Mouse (Mus musculus) embryo, embryonic 10.5 days (tissue): ENCODE measurements around the gene H2-DMb2.
A peak's percentile ranks its signal among the peaks of the same experiment; 100 is the strongest.

Experiments
- DNase-seq: peaks from one replicate; pipeline ENCODE4 v3.0.0-alpha.2; 2015; ENCODE audit warnings: low spot score

The H2-DMb2 gene

DNA sequence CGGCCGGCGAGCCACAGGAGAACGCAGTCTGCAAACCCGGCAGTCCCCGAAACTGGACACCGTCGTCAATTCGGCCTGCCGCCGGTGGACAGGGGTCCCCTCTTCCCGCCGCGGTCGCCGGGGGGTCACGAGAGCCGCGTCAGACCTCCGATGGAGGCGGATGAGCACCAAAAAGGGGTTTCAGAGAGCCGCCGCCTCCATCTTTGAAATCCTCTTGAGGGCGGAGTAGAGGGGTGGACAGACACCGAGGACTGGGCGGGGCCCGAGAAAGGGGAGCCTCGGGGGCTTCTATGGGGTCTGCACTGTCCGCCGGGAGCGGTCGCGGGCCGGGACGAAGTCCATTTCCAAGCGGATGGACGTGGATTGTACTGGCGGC, 24.2 kb upstream of the H2-DMb2 start:
- no peak for DNase-seq

GRCm38 (mm10) chr17:34119249-34120179, 23.6 kb upstream of the H2-DMb2 start, which contains the start of gene H2-DMa:
Gene H2-DMa, plus strand, starts transcription at chr17:34119541.
- peak; percentile 99 for DNase-seq

DNA sequence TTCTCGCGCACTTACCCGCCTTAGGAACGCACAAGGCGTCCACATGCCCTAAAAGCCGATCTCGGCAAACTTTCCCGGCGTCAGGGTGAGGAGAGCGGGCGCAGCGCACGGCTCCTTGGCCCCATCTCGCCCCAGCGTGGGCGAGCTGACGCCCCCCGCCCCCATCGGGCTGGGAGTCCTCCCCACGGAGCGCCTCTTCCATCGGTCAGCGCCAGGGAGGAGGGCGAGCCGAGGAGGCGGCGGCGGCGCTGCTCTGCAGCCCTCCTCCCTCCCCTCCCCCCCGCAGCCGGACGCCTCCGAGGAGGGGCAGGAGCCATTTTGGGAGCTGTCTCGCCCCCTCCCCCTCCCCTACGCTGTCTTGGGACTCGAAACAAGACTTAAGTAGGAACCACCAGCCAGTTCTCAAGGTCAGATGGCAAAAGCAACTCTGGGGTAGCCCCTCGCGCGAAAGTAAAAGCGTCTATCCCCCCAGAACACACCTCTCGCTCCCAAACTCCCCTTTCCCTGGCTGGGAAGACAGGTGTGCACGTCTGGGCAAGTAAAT, 22.9 kb upstream of the H2-DMb2 start:
- DNase-seq, result peak; percentile 93

- peak; percentile 85 for DNase-seq
These were observed 22.3 kb upstream of the H2-DMb2 start for GRCm38 (mm10) chr17:34120814-34121171.

GRCm38 (mm10) chr17:34121172-34121878, 21.8 kb upstream of the H2-DMb2 start:
- DNase-seq, result peak; percentile 85

- peak; percentile 87 for DNase-seq
These were observed 21.3 kb upstream of the H2-DMb2 start for GRCm38 (mm10) chr17:34121879-34122187.

- DNase-seq, result peak; percentile 99
These were observed 20.7 kb upstream of the H2-DMb2 start, which contains the start of gene Brd2 for GRCm38 (mm10) chr17:34122188-34122984. Gene Brd2, minus strand, starts transcription at chr17:34122634.

DNA sequence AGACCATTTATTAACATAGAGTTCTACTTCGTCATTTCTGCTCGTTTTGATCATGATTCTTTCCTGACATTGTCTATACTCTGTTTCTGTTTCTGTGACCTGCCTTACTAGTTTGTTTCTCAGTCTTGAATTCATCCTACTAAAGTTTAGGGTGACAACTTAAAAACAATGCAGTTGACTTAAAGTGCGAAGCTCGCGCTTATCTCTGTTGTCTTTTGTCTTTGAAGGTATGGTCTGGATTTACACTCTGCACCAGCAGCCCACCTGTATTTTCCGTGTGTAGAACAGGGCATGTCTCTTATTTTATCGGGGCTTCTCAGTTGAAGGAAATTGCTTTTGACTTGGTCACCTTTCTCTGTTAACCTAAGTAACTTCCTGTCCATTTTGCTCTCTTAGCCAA, 20.0 kb upstream of the H2-DMb2 start:
- DNase-seq, result no peak

DNA sequence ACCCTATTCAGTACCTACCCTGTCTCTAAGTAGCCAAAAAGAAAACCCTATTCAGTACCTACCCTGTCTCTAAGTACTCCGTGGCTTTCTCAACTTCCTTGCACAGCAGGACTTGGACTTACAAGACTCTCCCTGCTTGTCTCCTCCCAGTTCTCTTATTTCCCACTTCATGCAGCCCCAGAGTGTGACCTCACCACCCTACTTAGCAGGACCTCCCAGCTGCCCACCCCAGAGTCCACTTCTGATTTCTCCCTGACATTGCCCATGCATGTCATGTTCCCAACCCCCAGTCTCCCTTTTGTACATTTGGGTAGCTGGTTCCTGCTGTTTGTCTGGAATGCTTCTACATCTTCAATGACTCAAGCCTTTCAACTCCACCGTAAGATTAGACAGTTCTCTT, 19.6 kb upstream of the H2-DMb2 start:
- peak; percentile 69 for DNase-seq

- DNase-seq, result no peak
These were observed 18.5 kb upstream of the H2-DMb2 start for GRCm38 (mm10) chr17:34124649-34125048.

DNA sequence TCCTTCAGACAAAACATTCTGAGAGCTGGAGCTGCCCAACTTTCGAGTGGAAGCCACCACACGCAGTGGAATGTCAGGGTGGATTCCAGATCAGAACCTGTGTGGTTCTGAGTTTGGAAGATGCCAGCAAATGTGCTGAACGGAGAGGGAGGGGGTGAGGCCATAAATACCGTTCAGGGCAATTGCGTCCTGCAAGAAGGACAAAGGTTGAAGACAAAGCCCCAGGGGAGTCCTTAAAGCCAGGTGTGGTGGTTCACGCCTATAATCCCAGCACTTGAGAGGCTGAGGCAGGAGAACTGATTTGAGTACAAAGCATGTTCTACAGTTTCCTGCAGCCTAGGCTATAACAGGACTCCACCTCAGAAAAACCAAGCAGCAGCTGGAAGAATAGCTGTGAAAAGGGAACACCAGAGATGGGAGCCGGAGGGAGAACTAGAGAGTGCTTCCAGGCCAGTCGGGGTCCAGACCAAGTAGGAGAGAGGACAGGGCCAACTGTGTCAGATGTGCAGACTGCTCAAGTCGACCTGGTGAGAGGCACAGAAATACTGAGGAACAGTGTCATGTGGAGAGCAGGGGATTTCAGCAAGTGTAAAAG, 16.2 kb upstream of the H2-DMb2 start:
- no peak for DNase-seq

- no peak for DNase-seq
These were observed 15.6 kb upstream of the H2-DMb2 start for GRCm38 (mm10) chr17:34127475-34127874.

DNA sequence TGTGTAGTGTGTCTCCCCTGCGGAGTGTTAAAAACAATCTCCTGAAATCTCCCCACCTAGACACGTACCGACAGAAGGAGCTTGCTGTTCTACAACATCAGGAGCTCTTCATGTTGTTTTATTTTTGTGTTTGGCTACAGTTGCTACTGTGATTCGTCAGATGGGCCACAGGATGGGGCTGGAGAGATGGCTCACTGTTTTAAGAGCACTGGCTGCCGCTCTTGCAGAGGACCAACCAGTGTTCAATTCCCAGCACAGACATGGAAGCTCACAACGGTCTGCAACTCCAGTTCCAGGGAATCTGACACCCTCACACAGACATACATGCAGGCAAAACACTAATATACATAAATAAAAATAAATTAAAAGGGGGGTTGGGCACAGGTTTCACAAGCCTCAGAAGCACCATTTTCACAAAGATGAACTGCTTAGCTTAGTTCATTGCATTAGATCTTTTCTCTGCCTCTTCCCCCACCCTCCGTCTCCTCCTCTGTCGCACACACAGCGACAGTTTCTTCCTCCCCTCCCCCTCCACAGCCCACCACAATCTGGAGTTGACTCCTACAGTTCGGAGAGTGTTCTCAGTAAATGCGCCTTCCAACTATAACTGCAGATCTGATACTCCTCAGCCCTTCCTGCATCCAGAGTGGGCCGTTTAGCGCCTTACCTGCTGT, 14.7 kb upstream of the H2-DMb2 start:
- DNase-seq, result no peak

DNA sequence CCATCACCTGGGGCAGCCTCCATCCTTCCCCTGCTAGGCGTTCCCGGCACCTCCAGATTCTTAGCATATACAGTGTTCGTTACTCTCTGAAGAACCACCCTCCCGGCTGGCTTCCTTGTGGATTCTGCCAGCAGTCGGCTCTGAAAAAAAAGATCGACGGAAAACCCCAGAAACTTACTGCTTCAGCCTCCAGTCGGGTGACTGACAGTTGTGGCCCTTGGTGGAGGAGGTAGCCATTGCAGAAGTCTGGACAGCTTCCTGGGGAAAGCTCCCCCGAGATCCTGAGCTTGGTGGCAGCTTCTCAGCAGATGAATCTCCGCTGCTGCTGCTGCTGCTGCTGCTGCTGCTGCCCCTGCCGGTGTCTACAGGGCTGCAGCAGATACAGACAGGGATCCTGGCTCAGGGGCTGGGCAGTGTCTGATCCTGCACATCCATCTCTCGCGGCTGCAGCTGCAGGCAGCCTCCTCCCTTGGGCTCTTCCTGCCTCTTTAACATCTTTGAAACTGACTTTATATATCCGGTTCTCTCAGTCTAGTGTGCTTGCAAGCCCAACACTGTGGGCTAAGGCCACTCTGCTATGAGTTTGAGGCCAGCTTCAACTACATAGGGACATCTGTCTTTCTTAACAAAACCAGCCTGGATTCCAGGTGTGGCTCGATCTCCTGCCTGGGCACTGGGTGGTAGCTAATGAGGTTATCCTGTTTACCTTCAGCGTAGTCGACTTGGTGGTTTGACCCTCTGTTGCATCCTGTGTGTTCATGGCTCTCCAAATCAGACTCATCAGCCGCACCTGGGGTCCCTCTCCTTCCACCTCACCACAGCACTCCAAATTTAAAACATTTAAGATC, 13.9 kb upstream of the H2-DMb2 start:
- DNase-seq, result no peak

DNA sequence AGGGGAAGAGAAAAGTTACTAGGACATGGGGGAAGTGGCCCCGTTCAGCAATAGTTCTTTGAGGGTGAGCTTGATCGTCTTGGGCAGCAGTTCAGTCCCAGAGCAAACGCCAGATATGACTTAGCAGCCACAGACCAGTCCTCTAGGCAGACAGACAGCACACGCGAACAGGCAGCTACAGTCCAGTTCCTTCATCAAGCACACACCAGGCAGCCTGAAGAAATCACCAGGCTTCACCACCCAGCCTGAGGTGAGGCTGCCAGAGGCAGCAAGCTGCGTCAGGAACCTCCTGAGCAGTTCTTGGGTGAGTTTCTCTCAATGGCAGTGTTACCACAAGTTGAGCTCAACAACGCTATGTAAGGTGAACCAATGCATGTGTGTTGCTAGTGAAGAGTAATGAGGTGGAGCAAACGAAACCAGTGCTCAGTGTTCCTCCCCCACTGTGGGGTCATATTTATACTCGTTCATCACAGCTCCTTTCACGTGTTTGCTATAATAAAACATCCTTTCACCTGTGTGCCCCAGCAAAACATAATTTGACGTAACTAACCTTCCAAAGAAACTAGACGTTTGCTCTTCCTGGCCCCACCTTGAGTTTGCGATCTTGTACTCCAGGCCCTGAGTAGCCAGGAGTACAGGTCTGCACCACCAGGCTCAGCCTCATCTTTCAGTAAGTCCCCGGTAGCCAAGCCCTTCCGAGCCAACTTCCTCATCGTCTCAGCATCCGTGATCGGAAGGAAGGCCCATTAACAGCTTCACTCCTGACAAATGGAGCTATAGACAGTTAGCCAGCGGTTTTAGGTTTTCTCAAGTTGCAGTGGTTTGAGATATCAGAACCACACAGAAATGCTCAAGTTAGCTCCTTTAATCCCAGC, 12.8 kb upstream of the H2-DMb2 start:
- DNase-seq, result no peak

DNA sequence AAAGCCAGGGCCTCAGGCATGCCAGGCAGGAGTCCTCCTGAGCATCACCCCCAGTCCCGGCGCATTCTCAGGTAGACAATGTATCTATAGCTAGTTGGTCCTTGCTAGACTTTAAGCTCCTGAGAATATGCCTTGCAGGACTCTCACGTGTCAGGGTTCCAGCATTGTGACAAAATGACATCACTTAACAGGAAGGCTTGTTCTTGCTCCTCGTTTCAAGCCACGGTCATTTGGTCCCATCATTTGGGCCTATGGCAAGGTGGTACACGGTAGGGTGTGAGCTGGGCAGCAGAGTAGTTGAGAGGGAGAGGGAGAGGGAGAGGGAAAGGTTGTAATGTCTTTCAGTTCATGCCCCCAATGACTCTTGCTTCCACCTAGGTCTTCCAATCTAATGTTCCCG, 11.2 kb upstream of the H2-DMb2 start:
- DNase-seq, result no peak

DNA sequence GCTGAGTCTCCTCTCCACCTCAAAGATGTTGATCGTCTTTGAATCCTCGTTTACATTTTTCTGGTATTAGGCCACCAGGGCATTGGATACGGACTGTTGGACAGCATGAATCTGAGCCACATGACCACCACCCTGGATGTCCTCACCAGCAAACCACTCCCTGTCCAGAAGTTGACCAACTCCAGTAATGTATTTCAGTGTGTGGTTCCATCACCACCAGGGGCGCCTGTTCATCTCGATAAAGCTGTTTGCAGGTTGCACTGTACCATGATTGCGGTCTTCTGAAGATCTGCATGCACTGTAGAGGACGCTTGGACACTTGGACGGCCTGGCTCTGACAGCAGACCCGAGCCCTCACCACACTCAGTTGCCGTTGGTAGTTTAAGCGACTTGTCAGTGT, 9.8 kb upstream of the H2-DMb2 start:
- no peak for DNase-seq

- no peak for DNase-seq
These were observed 8.7 kb upstream of the H2-DMb2 start for GRCm38 (mm10) chr17:34134451-34134850.
